Mouse (Mus musculus): ENCODE measurements around the gene Fgd6. TPM values are rescaled to one million over a fixed set of nuclear protein-coding genes. Genes with fewer than 3 reads are reported as not detected.

Fgd6 gene
- polyA plus RNA-seq, 1 experiment from 2014 or later, result 3.1 TPM

DNA sequence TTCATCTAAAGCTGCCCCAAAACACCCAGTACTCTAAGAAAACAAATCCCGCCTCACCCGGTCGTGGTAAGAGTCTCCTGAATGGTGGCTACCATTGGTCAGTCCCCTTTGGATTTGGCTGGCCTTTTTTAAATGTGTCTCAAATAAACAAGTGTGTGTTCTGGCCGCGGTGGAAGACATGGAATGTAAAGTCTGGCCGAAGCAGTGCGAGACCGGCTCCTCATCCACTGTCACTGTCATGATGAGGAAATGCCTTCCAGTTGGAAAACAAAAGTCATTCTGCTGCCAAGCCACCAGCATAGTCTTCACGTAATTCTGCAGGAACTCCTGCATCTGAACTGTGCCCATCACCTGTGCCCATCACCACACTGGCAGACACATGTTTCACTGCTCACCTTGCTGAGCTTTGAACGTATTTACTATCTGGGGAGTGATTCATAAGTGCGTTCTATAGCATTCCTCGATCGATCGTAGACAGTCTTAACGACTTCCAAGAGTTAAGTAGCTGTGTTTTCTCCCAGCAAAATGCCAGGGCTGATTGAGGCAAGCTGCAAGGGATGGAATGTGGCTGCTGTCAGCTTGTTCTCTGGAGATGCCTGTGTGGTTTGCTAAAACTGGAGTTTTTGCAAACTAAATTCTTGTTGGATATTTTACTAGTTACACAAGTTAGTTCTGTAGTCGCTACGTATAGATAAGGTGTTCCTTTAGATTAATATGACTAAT, 60.1 kb downstream of the Fgd6 start:
- no peaks in the 10 kb centered on the region for H3K27me3 ChIP-seq (ENCODE audit: control insufficient read depth, insufficient read depth, low read length)
- H3K9ac ChIP-seq (replicated peaks; ENCODE audit: low read length), result no peak overlapping the region
- DNase-seq (no peak), ATAC-seq (ENCODE audit: low FRiP score, low TSS enrichment) (no peak)
- no peaks in the 10 kb centered on the region for H3K4me1 ChIP-seq (ENCODE audit: control insufficient read depth, insufficient read depth, low read length)
- H3K4me3 ChIP-seq (replicated peaks; ENCODE audit: low read depth, low read length), result no peak overlapping the region
- H3K9me3 ChIP-seq (ENCODE audit: control insufficient read depth, low read length), result peaks cover 6% of the 10 kb centered on the region; the same call in 1 of the 2 replicates
- no peak overlapping the region for H3K27ac ChIP-seq (replicated peaks; ENCODE audit: low read depth, low read length)
- WGBS, result 93% methylated on average over 17 of the region's 17 CpGs
- H3K4me2 ChIP-seq (ENCODE audit: low read length), result no peak overlapping the region
- 0 out of 2 replicates have a peak, but pooled peaks cover 3% of the 10 kb centered on the region for H3K36me3 ChIP-seq (ENCODE audit: control insufficient read depth, insufficient read depth, low read length)

DNA sequence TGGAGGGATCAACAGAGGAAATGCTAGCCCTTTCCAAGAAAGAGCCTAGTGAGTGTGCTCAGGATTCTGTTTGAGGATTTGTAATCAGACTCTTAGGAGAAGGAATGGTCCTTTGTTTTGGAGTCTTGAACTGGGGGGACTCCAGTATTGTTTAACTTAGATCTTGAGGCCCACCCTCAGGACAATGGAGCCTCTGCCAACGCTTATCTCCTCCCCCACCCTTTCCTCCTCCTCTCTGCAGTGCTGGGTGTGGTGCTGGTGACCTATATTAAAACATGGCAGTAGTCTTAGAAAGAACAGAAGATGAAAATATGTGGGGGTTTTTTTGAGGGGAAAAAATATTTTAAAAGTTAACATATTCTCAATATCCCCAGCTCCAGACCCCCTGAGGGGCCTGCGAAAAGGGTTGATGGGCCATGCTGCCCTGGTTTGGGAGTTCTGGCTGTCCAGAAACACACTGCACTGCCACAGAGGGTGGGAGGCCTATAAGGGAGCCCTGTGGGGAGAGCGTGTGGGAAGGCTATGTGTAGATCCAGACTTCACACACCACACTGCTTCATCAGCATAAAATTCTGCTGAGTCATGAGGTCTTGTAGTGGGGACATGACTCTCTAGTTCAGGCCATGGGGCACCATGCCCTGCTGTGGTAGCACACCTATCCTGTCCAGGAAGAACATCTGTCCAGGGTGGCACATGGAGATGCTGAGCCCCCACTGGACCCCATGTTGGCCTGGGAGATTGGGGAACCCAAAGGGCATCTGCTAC, 61.5 kb downstream of the Fgd6 start:
- DNase-seq, result no peak
- H3K27ac ChIP-seq (replicated peaks; ENCODE audit: low read depth, low read length), result no peak overlapping the region
- no peaks in the 10 kb centered on the region for H3K27me3 ChIP-seq (ENCODE audit: control insufficient read depth, insufficient read depth, low read length)
- peaks cover 3% of the 10 kb centered on the region; the same call in 1 of the 2 replicates for H3K9me3 ChIP-seq (ENCODE audit: control insufficient read depth, low read length)
- no peak overlapping the region for H3K4me2 ChIP-seq (ENCODE audit: low read length)
- no peak overlapping the region for H3K9ac ChIP-seq (replicated peaks; ENCODE audit: low read length)
- no peaks in the 10 kb centered on the region for H3K36me3 ChIP-seq (ENCODE audit: control insufficient read depth, insufficient read depth, low read length)
- H3K4me1 ChIP-seq (ENCODE audit: control insufficient read depth, insufficient read depth, low read length), result no peaks in the 10 kb centered on the region
- no peak overlapping the region for H3K4me3 ChIP-seq (replicated peaks; ENCODE audit: low read depth, low read length)
- 62% methylated on average over 3 of the region's 3 CpGs for WGBS
- no peak for ATAC-seq (ENCODE audit: low FRiP score, low TSS enrichment)

DNA sequence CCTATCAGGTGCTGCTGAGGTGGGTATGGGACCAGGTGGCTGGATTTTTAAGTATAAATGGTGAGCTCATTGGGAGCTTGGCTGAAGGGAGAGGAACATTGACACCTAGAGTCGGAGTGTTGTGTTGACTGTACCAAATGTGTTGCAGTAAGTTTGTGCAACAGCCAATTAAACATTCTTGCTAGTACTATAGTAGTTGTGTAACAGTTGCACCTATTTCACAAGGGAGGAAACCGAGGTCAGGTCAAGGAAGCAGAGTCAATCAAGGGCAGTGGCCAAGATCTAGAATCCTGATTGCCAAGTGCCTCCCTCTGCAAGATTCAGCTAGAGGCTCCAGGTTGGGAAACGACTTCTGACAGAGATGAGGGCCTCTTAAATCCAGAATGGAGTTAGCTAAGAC, 62.3 kb downstream of the Fgd6 start:
- Histone ChIP-seq H3K27me3 (ENCODE audit: control insufficient read depth, insufficient read depth, low read length) (no peaks in the 10 kb centered on the region), H3K4me1 (ENCODE audit: control insufficient read depth, insufficient read depth, low read length) (no peaks in the 10 kb centered on the region), H3K9me3 (ENCODE audit: control insufficient read depth, low read length) (no peaks in the 10 kb centered on the region), H3K4me3 (replicated peaks; ENCODE audit: low read depth, low read length) (no peak overlapping the region), H3K4me2 (ENCODE audit: low read length) (no peak overlapping the region), H3K9ac (replicated peaks; ENCODE audit: low read length) (no peak overlapping the region), H3K36me3 (ENCODE audit: control insufficient read depth, insufficient read depth, low read length) (no peaks in the 10 kb centered on the region), H3K27ac (replicated peaks; ENCODE audit: low read depth, low read length) (no peak overlapping the region)
- 92% methylated on average over 3 of the region's 3 CpGs for WGBS
- no peak for ATAC-seq (ENCODE audit: low FRiP score, low TSS enrichment)
- DNase-seq, result no peak

DNA sequence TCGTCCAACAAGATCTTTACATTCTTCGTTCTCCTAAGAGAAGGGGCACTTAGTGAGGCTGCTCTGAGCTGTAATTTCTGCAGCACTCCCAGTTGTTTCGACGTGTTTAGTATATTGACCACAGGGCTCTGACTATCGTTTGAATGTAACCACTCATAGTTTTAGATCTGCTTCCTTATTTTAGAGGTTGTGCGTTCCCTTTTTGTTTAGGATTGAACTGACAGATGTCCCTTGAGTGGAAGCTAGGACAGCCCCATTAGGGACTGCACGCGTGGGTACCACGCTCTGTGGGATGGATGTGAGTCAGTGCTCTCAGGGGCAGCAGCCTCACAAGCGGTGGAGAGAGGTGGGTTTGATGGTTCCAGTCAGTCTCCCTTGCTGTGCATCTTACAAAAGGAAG, 69.7 kb downstream of the Fgd6 start:
- Histone ChIP-seq H3K9ac (replicated peaks; ENCODE audit: low read length) (no peak overlapping the region), H3K4me3 (replicated peaks; ENCODE audit: low read depth, low read length) (no peak overlapping the region), H3K4me1 (ENCODE audit: control insufficient read depth, insufficient read depth, low read length) (no peaks in the 10 kb centered on the region)

DNA sequence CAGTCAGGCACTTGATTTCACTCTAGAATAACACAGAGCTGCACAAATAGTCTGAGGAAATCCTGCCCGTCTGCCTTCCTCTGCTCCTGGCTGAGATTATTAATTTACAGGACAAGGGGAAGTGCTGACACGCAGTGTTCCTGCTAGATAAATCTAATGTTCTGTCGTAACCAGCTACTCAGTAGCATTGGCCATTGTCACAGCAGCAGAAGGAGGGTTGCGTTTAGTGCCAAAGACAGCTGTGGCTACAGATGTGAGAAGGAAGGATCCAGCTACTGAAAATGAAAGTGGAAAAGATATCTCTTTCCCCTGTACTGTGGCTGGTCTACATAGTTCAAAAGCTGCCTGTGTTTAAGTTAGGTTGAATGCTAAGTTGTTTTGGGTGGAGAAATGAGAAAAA, 71.4 kb downstream of the Fgd6 start:
- H3K4me1 ChIP-seq (ENCODE audit: control insufficient read depth, insufficient read depth, low read length), result no peaks in the 10 kb centered on the region
- no peaks in the 10 kb centered on the region for H3K9me3 ChIP-seq (ENCODE audit: control insufficient read depth, low read length)
- H3K27me3 ChIP-seq (ENCODE audit: control insufficient read depth, insufficient read depth, low read length), result no peaks in the 10 kb centered on the region
- H3K4me3 ChIP-seq (replicated peaks; ENCODE audit: low read depth, low read length), result no peak overlapping the region
- H3K4me2 ChIP-seq (ENCODE audit: low read length), result no peak overlapping the region
- H3K9ac ChIP-seq (replicated peaks; ENCODE audit: low read length), result no peak overlapping the region
- no peak overlapping the region for H3K27ac ChIP-seq (replicated peaks; ENCODE audit: low read depth, low read length)
- 84% methylated on average over 4 of the region's 4 CpGs for WGBS
- ATAC-seq (ENCODE audit: low FRiP score, low TSS enrichment), result no peak
- DNase-seq, result no peak
- H3K36me3 ChIP-seq (ENCODE audit: control insufficient read depth, insufficient read depth, low read length), result no peaks in the 10 kb centered on the region

More for the DNA sequence above, 69.7 kb downstream of the Fgd6 start:
- no peak overlapping the region for H3K4me2 ChIP-seq (ENCODE audit: low read length)
- H3K27ac ChIP-seq (replicated peaks; ENCODE audit: low read depth, low read length), result no peak overlapping the region
- WGBS, result 94% methylated on average over 10 of the region's 10 CpGs
- no peaks in the 10 kb centered on the region for H3K27me3 ChIP-seq (ENCODE audit: control insufficient read depth, insufficient read depth, low read length)
- no peak for DNase-seq
- no peak for ATAC-seq (ENCODE audit: low FRiP score, low TSS enrichment)
- no peaks in the 10 kb centered on the region for H3K9me3 ChIP-seq (ENCODE audit: control insufficient read depth, low read length)
- H3K36me3 ChIP-seq (ENCODE audit: control insufficient read depth, insufficient read depth, low read length), result no peaks in the 10 kb centered on the region

DNA sequence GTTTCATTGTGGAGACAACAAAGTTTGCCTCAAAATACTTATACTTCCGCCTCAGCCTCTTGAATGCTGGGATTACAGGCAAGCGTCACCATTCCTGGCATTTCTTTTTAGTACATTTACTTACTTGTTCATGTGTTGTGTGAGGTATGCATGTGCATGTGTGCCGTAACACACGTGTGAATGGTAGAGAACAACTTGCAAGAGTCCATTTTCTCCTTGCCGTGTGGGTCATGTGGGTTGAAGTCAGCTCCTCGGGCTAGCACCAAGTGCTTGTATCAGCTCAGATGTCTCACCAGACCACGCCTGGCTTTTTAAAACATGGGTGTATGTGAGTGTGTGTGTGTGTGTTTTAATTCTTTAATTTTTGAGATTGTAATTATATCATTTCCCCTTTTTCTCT, 71.8 kb downstream of the Fgd6 start:
- no peaks in the 10 kb centered on the region for H3K27me3 ChIP-seq (ENCODE audit: control insufficient read depth, insufficient read depth, low read length)
- H3K9me3 ChIP-seq (ENCODE audit: control insufficient read depth, low read length), result no peaks in the 10 kb centered on the region
- ATAC-seq (ENCODE audit: low FRiP score, low TSS enrichment) (no peak), DNase-seq (no peak)
- H3K36me3 ChIP-seq (ENCODE audit: control insufficient read depth, insufficient read depth, low read length), result no peaks in the 10 kb centered on the region
- H3K4me1 ChIP-seq (ENCODE audit: control insufficient read depth, insufficient read depth, low read length), result no peaks in the 10 kb centered on the region
- 96% methylated on average over 7 of the region's 7 CpGs for WGBS
- H3K4me2 ChIP-seq (ENCODE audit: low read length), result no peak overlapping the region
- H3K4me3 ChIP-seq (replicated peaks; ENCODE audit: low read depth, low read length), result no peak overlapping the region
- H3K9ac ChIP-seq (replicated peaks; ENCODE audit: low read length), result no peak overlapping the region
- H3K27ac ChIP-seq (replicated peaks; ENCODE audit: low read depth, low read length), result no peak overlapping the region

DNA sequence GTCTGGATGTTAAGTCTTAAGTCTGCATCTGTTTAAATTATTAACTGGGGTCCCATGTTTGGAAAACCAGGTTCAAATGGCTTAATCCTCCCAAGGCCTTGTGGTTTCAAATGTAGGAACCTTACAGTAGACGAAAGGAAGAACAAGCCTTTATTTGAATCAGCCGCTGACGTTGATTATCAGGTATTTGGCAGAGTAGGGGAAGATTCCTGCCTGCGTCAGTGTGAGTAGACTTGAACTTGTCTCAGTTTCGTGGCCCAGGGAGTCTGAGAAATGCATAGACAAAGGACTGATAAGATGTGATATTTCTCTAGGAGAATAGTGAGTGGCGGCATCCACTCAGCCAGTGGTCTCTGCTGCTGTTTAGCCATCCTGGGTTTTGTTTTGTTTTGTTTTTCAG, 73.0 kb downstream of the Fgd6 start:
- Histone ChIP-seq H3K4me3 (replicated peaks; ENCODE audit: low read depth, low read length) (no peak overlapping the region), H3K27me3 (ENCODE audit: control insufficient read depth, insufficient read depth, low read length) (no peaks in the 10 kb centered on the region), H3K36me3 (ENCODE audit: control insufficient read depth, insufficient read depth, low read length) (no peaks in the 10 kb centered on the region), H3K4me1 (ENCODE audit: control insufficient read depth, insufficient read depth, low read length) (no peaks in the 10 kb centered on the region), H3K4me2 (ENCODE audit: low read length) (no peak overlapping the region), H3K9ac (replicated peaks; ENCODE audit: low read length) (no peak overlapping the region), H3K9me3 (ENCODE audit: control insufficient read depth, low read length) (no peaks in the 10 kb centered on the region), H3K27ac (replicated peaks; ENCODE audit: low read depth, low read length) (no peak overlapping the region)
- 94% methylated on average over 6 of the region's 6 CpGs for WGBS
- ATAC-seq (ENCODE audit: low FRiP score, low TSS enrichment) (no peak), DNase-seq (no peak)

DNA sequence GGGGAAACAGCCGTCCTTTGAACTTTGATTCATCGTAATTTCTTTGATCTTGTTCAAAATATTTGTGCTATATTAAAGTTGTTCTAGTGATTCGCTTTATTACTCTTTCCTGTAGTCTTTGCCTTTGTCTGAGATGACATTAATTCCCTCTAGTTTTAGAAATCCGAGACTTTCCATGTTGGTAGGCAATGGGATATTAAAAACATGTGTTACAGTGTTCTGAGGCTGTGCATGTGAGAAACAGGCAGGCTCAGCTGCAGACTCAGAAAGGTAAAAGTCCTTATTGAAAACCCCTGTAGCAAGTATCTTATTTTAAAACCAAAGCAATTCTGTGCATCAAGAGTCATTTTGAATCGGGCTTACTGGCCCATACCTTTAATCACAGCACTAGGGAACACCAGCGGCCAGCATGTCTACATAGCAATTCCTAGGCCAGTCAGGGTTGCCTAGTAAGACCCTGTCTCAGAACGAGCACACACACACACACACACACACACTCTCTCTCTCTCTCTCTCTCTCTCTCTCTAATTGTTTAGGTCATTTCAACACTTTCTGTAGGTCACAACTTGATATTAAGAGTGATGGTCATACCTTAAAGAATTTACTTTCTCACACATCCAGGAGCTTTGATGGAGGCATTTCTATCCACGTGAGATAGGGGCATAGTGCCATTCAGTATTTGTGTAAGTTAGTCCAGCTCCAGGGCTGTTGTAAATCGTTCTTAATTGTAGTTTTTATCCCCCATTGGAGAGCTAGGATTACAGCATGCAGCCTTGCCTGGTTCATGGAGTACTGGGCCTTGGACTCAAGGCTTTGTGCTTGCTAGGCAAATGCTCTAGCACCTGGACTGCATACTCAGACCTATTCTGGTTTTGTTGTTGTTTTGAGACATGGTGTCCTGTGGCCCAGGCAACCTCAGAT, 75.3 kb downstream of the Fgd6 start:
- Histone ChIP-seq H3K9me3 (ENCODE audit: control insufficient read depth, low read length) (no peaks in the 10 kb centered on the region), H3K4me1 (ENCODE audit: control insufficient read depth, insufficient read depth, low read length) (no peaks in the 10 kb centered on the region), H3K4me2 (ENCODE audit: low read length) (no peak overlapping the region), H3K36me3 (ENCODE audit: control insufficient read depth, insufficient read depth, low read length) (no peaks in the 10 kb centered on the region), H3K27ac (replicated peaks; ENCODE audit: low read depth, low read length) (no peak overlapping the region), H3K4me3 (replicated peaks; ENCODE audit: low read depth, low read length) (no peak overlapping the region), H3K27me3 (ENCODE audit: control insufficient read depth, insufficient read depth, low read length) (no peaks in the 10 kb centered on the region), H3K9ac (replicated peaks; ENCODE audit: low read length) (no peak overlapping the region)
- ATAC-seq (ENCODE audit: low FRiP score, low TSS enrichment), result no peak
- WGBS, result 86% methylated on average over 9 of the region's 9 CpGs
- no peak for DNase-seq
